Mouse (Mus musculus) liver, adult 2 months (tissue): ENCODE measurements around the gene Car11.

Experiments used
- CTCF ChIP-seq: fragments of 200-500 bp; IDR thresholded peaks from 2 replicates; pipeline ENCODE4 v1.5.1; 2011; ENCODE audit warnings: low read depth, low read length, control low read depth
- POLR2A ChIP-seq: fragments of 200-500 bp; IDR thresholded peaks from 2 replicates; pipeline ENCODE4 v1.6.1; 2011; ENCODE audit warnings: low read length, control low read depth; ENCODE audit not compliant: insufficient read depth; ENCODE audit errors: extremely low read depth

GRCm38 (mm10) chr7:45723781-45724180, 24.1 kb downstream of the Car11 start:
- TF ChIP-seq CTCF (no peak), POLR2A (no peak)
